Mouse (Mus musculus) intestine, postnatal 0 days (tissue): ENCODE measurements around the gene Gm12184. TPM values are rescaled to one million over a fixed set of nuclear protein-coding genes. Genes with fewer than 3 reads are reported as not detected.

Source experiments
- ATAC-seq: fragments of 200-750 bp; cut with Nextera tagmentation; 2 replicates; pipeline ENCODE4 v1.8.0; 2017; ENCODE audit warnings: mild to moderate bottlenecking, moderate TSS enrichment, moderate library complexity
- H3K27ac ChIP-seq: fragments of 300-500 bp; sonication (generic); 2 replicates; pipeline ENCODE4 v1.5.1; 2014; ENCODE audit warnings: mild to moderate bottlenecking, low read depth, low read length, moderate library complexity
- H3K27me3 ChIP-seq: fragments of 300-500 bp; sonication (generic); replicated peaks from 2 replicates; pipeline ENCODE4 v1.6.1; 2014; ENCODE audit warnings: low read length, mixed read lengths; ENCODE audit not compliant: control insufficient read depth, insufficient read depth
- H3K36me3 ChIP-seq: fragments of 300-500 bp; sonication (generic); 2 replicates; pipeline ENCODE4 v1.6.1; 2014; ENCODE audit warnings: mild to moderate bottlenecking, moderate library complexity; ENCODE audit not compliant: control insufficient read depth, insufficient read depth
- H3K4me1 ChIP-seq: fragments of 300-500 bp; sonication (generic); replicated peaks from 2 replicates; pipeline ENCODE4 v1.6.1; 2014; ENCODE audit warnings: antibody characterized with exemption, low read length, mixed read lengths; ENCODE audit not compliant: control insufficient read depth, insufficient read depth
- H3K4me2 ChIP-seq: fragments of 300-500 bp; sonication (generic); replicated peaks from 2 replicates; pipeline ENCODE4 v1.6.1; 2014; ENCODE audit warnings: low read depth, mild to moderate bottlenecking, moderate library complexity
- H3K4me3 ChIP-seq: fragments of 300-500 bp; sonication (generic); 2 replicates; pipeline ENCODE4 v1.5.1; 2014; ENCODE audit warnings: low read depth, low read length
- H3K9ac ChIP-seq: fragments of 300-500 bp; sonication (generic); 2 replicates; pipeline ENCODE4 v1.6.1; 2014; ENCODE audit warnings: mild to moderate bottlenecking, low read depth, low read length
- H3K9me3 ChIP-seq: fragments of 300-500 bp; sonication (generic); 2 replicates; pipeline ENCODE4 v1.6.1; 2016; ENCODE audit warnings: mixed run types; ENCODE audit not compliant: control insufficient read depth
- CTCF ChIP-seq: sonication (generic); IDR thresholded peaks from 2 replicates; pipeline ENCODE4 v1.5.1; 2016; ENCODE audit warnings: low read depth, mild to moderate bottlenecking, control low read depth, antibody characterized with exemption, moderate library complexity
- WGBS: fragments of 180-500 bp; shearing (Covaris S2); extraction: QIAGEN DNeasy Blood & Tissue Kit; methylation state at CpG from one replicate; pipeline ENCODE4 v1.1.7; 2014; 5-methylcytosine and 5-hydroxymethylcytosine counted together
- polyA plus RNA-seq: library from polyadenylated mRNA; unstranded; fragments of >200 nt; fragmentation: Nextera tagmentation; extraction: Ambion mirVana; gene quantifications from 2 replicates; pipeline ENCODE4 v1.2.1, GENCODE M21; 2015

Gm12184 gene
- polyA plus RNA-seq, 1 experiment from 2014 or later, result 5.0 TPM

GRCm38 (mm10) chr11:48776664-48777063 lies 49.8 kb downstream of the Gm12184 start:
- H3K4me2 ChIP-seq, result no peak overlapping the region
- no peak overlapping the region for H3K4me3 ChIP-seq
- 48% methylated on average over 9 of the region's 9 CpGs for WGBS
- H3K36me3 ChIP-seq, result no peaks in the 10 kb centered on the region
- H3K9ac ChIP-seq, result no peak overlapping the region
- no peaks in the 10 kb centered on the region for H3K9me3 ChIP-seq
- no peaks in the 10 kb centered on the region for H3K4me1 ChIP-seq
- H3K27ac ChIP-seq, result no peak overlapping the region
- no peaks in the 10 kb centered on the region for H3K27me3 ChIP-seq
- peak; percentile 48 for TF ChIP-seq CTCF
- ATAC-seq, result no peak

GRCm38 (mm10) chr11:48775483-48775882 lies 51.0 kb downstream of the Gm12184 start:
- Histone ChIP-seq H3K4me2 (no peak overlapping the region), H3K27me3 (no peaks in the 10 kb centered on the region), H3K36me3 (no peaks in the 10 kb centered on the region), H3K9ac (no peak overlapping the region), H3K9me3 (no peaks in the 10 kb centered on the region), H3K4me3 (no peak overlapping the region), H3K27ac (no peak overlapping the region), H3K4me1 (no peaks in the 10 kb centered on the region)
- peak; percentile 69 for TF ChIP-seq CTCF
- 2% methylated on average over 7 of the region's 7 CpGs for WGBS
- ATAC-seq, result no peak

Other genes with a start within 250 kb of the Gm12184 start
- 435 and 447 TPM in 2 replicates for gene Rack1, start 26.3 kb downstream of the Gm12184 start, polyA plus RNA-seq
- 4.0 and 4.2 TPM in 2 replicates for gene Trim41, start 9.3 kb downstream of the Gm12184 start, polyA plus RNA-seq
- 0.38 and 0.56 TPM in 2 replicates for gene Trim7, start 515 bp downstream of the Gm12184 start, polyA plus RNA-seq
- gene Irgm1, start 45.0 kb upstream of the Gm12184 start, polyA plus RNA-seq, result 14.5 and 15.0 TPM in 2 replicates
- gene Gm5431, start 75.6 kb upstream of the Gm12184 start, polyA plus RNA-seq, result 2.7 and 3.1 TPM in 2 replicates
- gene Psme2b, start 119.5 kb upstream of the Gm12184 start, polyA plus RNA-seq, result 8.4 and 9.5 TPM in 2 replicates
- gene Olfr56, start 152.2 kb upstream of the Gm12184 start, polyA plus RNA-seq, result 0.30 and 0.33 TPM in 2 replicates
- gene 9930111J21Rik1, start 152.7 kb upstream of the Gm12184 start, polyA plus RNA-seq, result 0.43 and 0.48 TPM in 2 replicates
- gene Gm12185, start 165.6 kb upstream of the Gm12184 start, polyA plus RNA-seq, result 0.04 TPM in 1 of 2 replicates, not detected in the other
- 5.2 and 5.4 TPM in 2 replicates for gene Tgtp1, start 167.5 kb upstream of the Gm12184 start, polyA plus RNA-seq
- gene 9930111J21Rik2, start 224.6 kb upstream of the Gm12184 start, polyA plus RNA-seq, result 0.48 and 0.61 TPM in 2 replicates
- gene Tgtp2, start 237.6 kb upstream of the Gm12184 start, polyA plus RNA-seq, result 2.7 and 2.8 TPM in 2 replicates
- 29.2 and 29.5 TPM in 2 replicates for gene Ifi47, start 249.9 kb upstream of the Gm12184 start, polyA plus RNA-seq